Mouse (Mus musculus) embryonic facial prominence, embryonic 11.5 days (tissue): ENCODE data around the gene Sypl2. TPM values are rescaled to one million over a fixed set of nuclear protein-coding genes. Genes with fewer than 3 reads are reported as not detected.

Experiments
- ATAC-seq: fragments of 200-750 bp; cut with Nextera tagmentation; replicated peaks from 2 replicates; pipeline ENCODE4 v1.8.0; 2017; ENCODE audit warnings: low read depth; ENCODE audit not compliant: insufficient number of reproducible peaks, low FRiP score, low TSS enrichment
- DNase-seq: peaks from one replicate; pipeline ENCODE4 v3.0.0-alpha.2; 2015; ENCODE audit warnings: low spot score
- H3K27ac ChIP-seq: fragments of 300-500 bp; sonication (generic); replicated peaks from 2 replicates; pipeline ENCODE4 v1.5.1; 2014; ENCODE audit warnings: mild to moderate bottlenecking, low read depth, low read length, control low read depth
- H3K27me3 ChIP-seq: fragments of 300-500 bp; sonication (generic); 2 replicates; pipeline ENCODE4 v1.6.1; 2014; ENCODE audit warnings: mild to moderate bottlenecking, low read length, moderate library complexity, mixed read lengths; ENCODE audit not compliant: control insufficient read depth, insufficient read depth
- H3K36me3 ChIP-seq: fragments of 300-500 bp; sonication (generic); replicated peaks from 2 replicates; pipeline ENCODE4 v1.6.1; 2014; ENCODE audit warnings: low read depth, mild to moderate bottlenecking, low read length, moderate library complexity, mixed read lengths; ENCODE audit not compliant: control insufficient read depth, insufficient read depth
- H3K4me1 ChIP-seq: fragments of 300-500 bp; sonication (generic); 2 replicates; pipeline ENCODE4 v1.6.1; 2014; ENCODE audit warnings: low read length, mixed read lengths; ENCODE audit not compliant: control insufficient read depth, insufficient read depth
- H3K4me2 ChIP-seq: fragments of 300-500 bp; sonication (generic); 2 replicates; pipeline ENCODE4 v1.6.1; 2014; ENCODE audit warnings: low read depth, mild to moderate bottlenecking, control low read depth, low read length, moderate library complexity
- H3K4me3 ChIP-seq: fragments of 300-500 bp; sonication (generic); 2 replicates; pipeline ENCODE4 v1.5.1; 2014; ENCODE audit warnings: low read depth, low read length, control low read depth
- H3K9ac ChIP-seq: fragments of 300-500 bp; sonication (generic); replicated peaks from 2 replicates; pipeline ENCODE4 v1.6.1; 2014; ENCODE audit warnings: mild to moderate bottlenecking, control low read depth, low read length
- H3K9me3 ChIP-seq: fragments of 300-500 bp; sonication (generic); replicated peaks from 2 replicates; pipeline ENCODE4 v1.6.1; 2016; ENCODE audit warnings: mild to moderate bottlenecking, low read length, inconsistent platforms, mixed read lengths; ENCODE audit not compliant: control insufficient read depth
- WGBS: fragments of 180-500 bp; shearing (Covaris S2); extraction: QIAGEN DNeasy Blood & Tissue Kit; methylation state at CpG from one replicate; pipeline ENCODE4 v1.1.7; 2014; 5-methylcytosine and 5-hydroxymethylcytosine counted together
- polyA plus RNA-seq: library from polyadenylated mRNA; unstranded; fragments of >200 nt; fragmentation: Nextera tagmentation; extraction: Ambion mirVana; gene quantifications from 2 replicates; pipeline ENCODE4 v1.2.1, GENCODE M21; 2014

Sypl2 gene
- polyA plus RNA-seq, 1 experiment from 2014 or later = 0.95 TPM

DNA sequence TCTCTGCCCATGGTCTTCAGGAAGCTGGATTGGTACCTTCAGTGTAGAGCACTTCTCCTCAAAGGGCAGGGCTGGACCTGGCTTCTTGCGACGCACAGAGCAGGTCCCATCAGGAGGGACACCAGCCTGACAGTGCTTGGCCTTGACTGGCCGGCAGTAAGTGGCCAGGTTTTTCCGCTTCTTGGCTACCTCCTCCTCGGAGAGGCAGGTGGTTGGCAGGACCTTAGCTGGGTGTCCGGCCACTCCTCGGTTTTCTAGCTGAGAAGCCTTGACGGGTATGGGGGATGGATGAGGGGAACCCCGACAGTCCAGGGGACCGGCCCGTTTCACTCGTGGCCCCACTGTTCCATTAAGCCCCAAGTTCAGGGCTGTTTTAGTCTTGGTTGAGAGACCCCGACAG is 23.2 kb downstream of the Sypl2 start:
- Histone ChIP-seq H3K4me1 (no peaks in the 10 kb centered on the region), H3K27me3 (no peaks in the 10 kb centered on the region), H3K9me3 (no peaks in the 10 kb centered on the region), H3K27ac (no peak overlapping the region), H3K36me3 (no peaks in the 10 kb centered on the region; the same call in none of the 2 replicates), H3K9ac (no peak overlapping the region), H3K4me2 (no peak overlapping the region), H3K4me3 (no peak overlapping the region)
- no peak for DNase-seq
- WGBS = 93% methylated on average over 13 of the region's 13 CpGs
- no peak for ATAC-seq

DNA sequence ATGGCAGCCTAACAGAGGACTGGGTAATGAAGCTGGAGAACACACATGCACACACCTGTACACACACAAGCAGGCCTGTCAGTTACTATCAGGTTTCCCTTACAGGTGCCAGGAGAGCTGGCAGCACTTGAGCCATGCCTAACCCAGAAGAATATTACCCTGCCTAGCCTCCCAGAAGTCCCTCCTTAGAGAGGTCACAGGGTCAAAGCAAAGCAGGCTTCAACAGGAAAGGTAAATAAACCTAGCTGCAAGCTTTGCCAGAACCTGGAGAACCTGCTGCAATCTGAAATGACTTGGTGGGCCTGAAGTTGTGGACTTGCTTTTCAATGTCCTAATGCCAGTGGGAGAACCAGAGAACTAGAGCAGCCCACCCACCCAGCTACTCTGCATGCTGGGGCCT is 23.9 kb downstream of the Sypl2 start:
- H3K9ac ChIP-seq = no peak overlapping the region
- DNase-seq = no peak

GRCm38 (mm10) chr3:108200329-108201323 is 25.8 kb downstream of the Sypl2 start, which contains the start of gene Cyb561d1:
TSS of gene Cyb561d1 (minus strand) at chr3:108201212.
- 0 out of 2 replicates have a peak, but pooled peaks cover 2% of the 10 kb centered on the region for H3K4me1 ChIP-seq
- no peaks in the 10 kb centered on the region; the same call in 1 of the 2 replicates for H3K36me3 ChIP-seq
- ATAC-seq (peak; percentile 80), DNase-seq (peak; percentile 93)
- no peaks in the 10 kb centered on the region for H3K27me3 ChIP-seq
- peak within 1 kb of the TSS; percentile 45 for H3K4me3 ChIP-seq
- H3K9ac ChIP-seq = peak within 1 kb of the TSS; percentile 45
- H3K4me2 ChIP-seq = peak within 1 kb of the TSS; percentile 61
- no peaks in the 10 kb centered on the region for H3K9me3 ChIP-seq
- WGBS = 3% methylated on average over 44 of the region's 44 CpGs
- H3K27ac ChIP-seq = 0 out of 2 replicates have a peak within 1 kb of the TSS, but pooled peaks have one; percentile 4

More for the DNA sequence above, 23.9 kb downstream of the Sypl2 start:
- no peaks in the 10 kb centered on the region for H3K4me1 ChIP-seq
- H3K27me3 ChIP-seq = no peaks in the 10 kb centered on the region
- no peak for ATAC-seq
- no peak overlapping the region for H3K4me2 ChIP-seq
- H3K4me3 ChIP-seq = no peak overlapping the region
- H3K9me3 ChIP-seq = no peaks in the 10 kb centered on the region
- H3K36me3 ChIP-seq = no peaks in the 10 kb centered on the region; the same call in none of the 2 replicates
- H3K27ac ChIP-seq = no peak overlapping the region

DNA sequence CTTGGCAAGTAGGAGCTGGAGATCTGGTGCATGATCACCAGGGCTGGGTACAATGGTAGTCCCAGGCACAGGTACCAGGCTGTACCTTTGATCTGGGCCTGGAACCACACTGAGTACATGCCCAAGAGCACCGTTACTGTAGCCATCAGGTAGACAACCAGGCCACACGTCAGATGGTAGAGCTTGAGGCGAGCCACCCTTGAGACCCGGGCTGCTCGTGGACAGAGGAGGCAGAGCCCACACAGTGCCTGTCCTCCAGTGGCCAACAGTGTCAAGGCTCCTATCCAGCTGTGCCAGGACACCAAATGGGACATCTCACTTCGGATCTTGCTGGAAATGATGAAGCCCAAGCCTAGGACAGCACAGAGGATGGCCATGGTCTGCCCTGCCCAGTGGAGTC is 27.2 kb downstream of the Sypl2 start:
- Histone ChIP-seq H3K4me3 (no peak overlapping the region), H3K4me1 (0 out of 2 replicates have a peak, but pooled peaks cover 2% of the 10 kb centered on the region), H3K36me3 (no peaks in the 10 kb centered on the region), H3K4me2 (no peak overlapping the region), H3K9me3 (no peaks in the 10 kb centered on the region), H3K27me3 (no peaks in the 10 kb centered on the region), H3K9ac (no peak overlapping the region; the same call in 1 of the 2 replicates), H3K27ac (no peak overlapping the region)
- DNase-seq (no peak), ATAC-seq (no peak)
- 92% methylated on average over 6 of the region's 6 CpGs for WGBS

DNA sequence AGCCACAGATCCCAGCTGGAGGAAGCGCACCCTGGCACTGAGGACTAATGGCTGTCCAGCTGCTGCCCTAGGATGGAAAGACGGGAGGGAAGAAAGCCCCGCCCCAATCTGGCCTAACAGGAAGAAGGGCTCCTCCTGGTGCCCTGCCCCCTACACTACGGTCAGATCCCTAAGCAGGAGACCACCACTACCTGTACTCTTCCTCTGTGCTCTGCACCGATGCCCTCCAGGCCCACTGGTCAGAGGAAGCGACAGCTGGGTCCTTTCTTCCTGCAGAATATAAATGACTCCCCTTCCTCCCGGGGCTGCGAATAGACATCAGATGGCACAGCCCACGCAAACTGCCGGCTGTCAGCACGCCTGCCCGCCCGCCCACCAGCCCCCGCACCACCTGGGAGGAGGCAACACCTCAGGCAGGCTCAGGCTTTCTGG is 29.4 kb downstream of the Sypl2 start:
- Histone ChIP-seq H3K27ac (no peak overlapping the region), H3K36me3 (no peaks in the 10 kb centered on the region), H3K27me3 (no peaks in the 10 kb centered on the region), H3K9me3 (no peaks in the 10 kb centered on the region), H3K4me3 (no peak overlapping the region), H3K4me1 (0 out of 2 replicates have a peak, but pooled peaks cover 2% of the 10 kb centered on the region), H3K4me2 (0 out of 2 replicates have a peak overlapping the region, but pooled peaks have one; percentile 7), H3K9ac (peak overlapping the region; percentile 0; the same call in 1 of the 2 replicates)
- ATAC-seq (peak; percentile 14; the same call in 1 of the 2 replicates), DNase-seq (peak; percentile 58)
- WGBS = 21% methylated on average over 14 of the region's 14 CpGs

DNA sequence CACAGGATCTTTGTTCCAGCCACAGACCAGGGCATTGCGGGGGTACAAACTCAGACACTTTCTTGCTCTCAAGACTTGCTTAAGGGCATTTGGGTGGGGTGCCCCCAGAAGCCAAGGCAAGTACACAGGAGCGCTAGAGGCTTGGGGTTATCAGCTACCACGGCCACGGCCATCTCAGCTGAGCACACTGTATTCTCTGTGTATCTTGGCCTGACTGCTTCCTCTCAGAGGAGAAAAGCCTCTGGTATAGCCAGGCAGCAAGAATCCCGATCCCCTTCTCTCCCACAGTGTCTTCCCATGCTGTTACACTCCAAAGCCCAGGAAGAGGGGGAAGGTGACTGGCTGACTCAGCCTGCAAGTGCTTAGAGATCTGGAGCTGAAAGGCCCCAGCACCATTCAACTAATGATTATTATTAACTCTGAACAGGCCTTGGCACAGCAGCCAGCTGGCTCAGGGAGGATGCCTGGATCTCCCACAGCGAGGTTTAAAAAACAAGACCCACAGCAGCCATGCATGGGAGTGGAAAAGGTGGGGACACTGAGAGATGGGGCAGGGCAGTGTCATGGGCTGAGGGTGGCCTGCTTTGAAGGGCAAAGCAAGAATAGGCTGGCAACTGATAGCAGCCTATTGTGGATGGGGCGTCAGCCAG is 30.4 kb downstream of the Sypl2 start:
- DNase-seq = no peak
- Histone ChIP-seq H3K27ac (no peak overlapping the region), H3K4me2 (no peak overlapping the region), H3K9ac (no peak overlapping the region), H3K4me1 (0 out of 2 replicates have a peak, but pooled peaks cover 2% of the 10 kb centered on the region), H3K4me3 (no peak overlapping the region), H3K36me3 (no peaks in the 10 kb centered on the region), H3K9me3 (no peaks in the 10 kb centered on the region), H3K27me3 (no peaks in the 10 kb centered on the region)
- no peak for ATAC-seq
- 74% methylated on average over 7 of the region's 7 CpGs for WGBS

- WGBS = 83% methylated on average over 4 of the region's 4 CpGs
- H3K9ac ChIP-seq = no peak overlapping the region
- H3K27ac ChIP-seq = no peak overlapping the region
- no peaks in the 10 kb centered on the region for H3K36me3 ChIP-seq
- H3K9me3 ChIP-seq = no peaks in the 10 kb centered on the region
- no peak overlapping the region for H3K4me2 ChIP-seq
- no peak overlapping the region for H3K4me3 ChIP-seq
- no peak for DNase-seq
- 0 out of 2 replicates have a peak, but pooled peaks cover 2% of the 10 kb centered on the region for H3K4me1 ChIP-seq
- no peaks in the 10 kb centered on the region for H3K27me3 ChIP-seq
- ATAC-seq = no peak
Measured at GRCm38 (mm10) chr3:108195287-108195686, 31.2 kb downstream of the Sypl2 start.
